Mouse (Mus musculus): ENCODE data around the gene Chst3.

DNA sequence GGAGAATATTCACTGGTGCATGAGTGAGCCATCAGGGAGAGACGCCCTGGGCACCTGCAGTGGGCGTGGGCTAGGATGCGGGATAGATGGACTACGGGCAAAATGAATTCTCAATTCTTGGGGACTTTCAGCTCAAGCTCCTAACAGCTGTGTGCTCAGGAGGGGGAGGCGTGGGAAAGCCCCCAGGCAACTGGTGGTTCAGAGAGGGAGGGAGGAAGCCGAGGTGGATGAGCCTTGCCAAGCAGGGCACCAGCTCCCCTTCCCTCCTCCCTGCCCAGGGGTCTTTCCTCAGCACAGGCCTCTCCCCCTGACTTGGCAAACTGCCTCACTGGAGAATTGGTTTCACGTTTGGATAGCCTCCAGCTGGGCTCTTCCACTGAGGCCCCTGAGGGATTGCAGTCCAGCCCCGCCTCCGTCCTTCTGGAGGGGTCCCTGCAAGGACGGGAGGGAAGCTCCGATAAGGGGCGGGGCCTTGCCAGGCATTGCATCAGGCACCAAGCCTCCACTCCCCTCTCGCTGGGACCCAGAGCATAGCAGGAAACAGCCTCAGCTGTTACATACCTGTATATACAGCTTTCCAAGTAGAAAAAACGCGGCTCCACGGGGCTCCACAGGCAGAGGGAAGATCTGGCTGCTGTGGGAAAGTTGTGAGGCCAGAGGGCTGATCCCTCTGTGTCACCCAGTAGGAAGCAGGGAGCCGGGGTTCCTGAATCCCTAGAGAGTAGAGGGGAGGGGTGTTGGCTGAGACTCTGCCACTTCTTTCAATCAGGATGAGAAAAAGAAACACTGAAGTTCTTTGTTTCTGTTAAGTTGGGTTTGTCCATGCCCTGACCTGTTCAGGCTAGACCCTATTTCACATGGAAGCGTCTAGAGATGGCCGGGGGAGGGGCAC, 25.3 kb downstream of the Chst3 start:
- TF ChIP-seq CTCF (IDR thresholded peaks at IDR 0.05; ENCODE audit: insufficient read depth, low read length), result no peak
- no peak for TF ChIP-seq POLR2A (IDR thresholded peaks at IDR 0.05; ENCODE audit: borderline replicate concordance, extremely low read depth, low read depth, low read length)
